Mouse (Mus musculus) limb, embryonic 11.5 days (tissue): Measurements from ENCODE around the gene Sap30l. TPM values are rescaled to one million over a fixed set of nuclear protein-coding genes. Genes with fewer than 3 reads are reported as not detected.

ENCODE experiments used
- ATAC-seq: fragments of 200-750 bp; cut with Nextera tagmentation; 2 replicates; pipeline ENCODE4 v1.8.0; 2017; ENCODE audit warnings: low read depth; ENCODE audit not compliant: insufficient number of reproducible peaks, low FRiP score, low TSS enrichment
- DNase-seq: peaks from one replicate; pipeline ENCODE4 v3.0.0-alpha.2; 2015; ENCODE audit warnings: low spot score
- H3K27ac ChIP-seq: fragments of 300-500 bp; sonication (generic); replicated peaks from 2 replicates; pipeline ENCODE4 v1.5.1; 2014; ENCODE audit warnings: low read depth, mild to moderate bottlenecking, low read length
- H3K27me3 ChIP-seq: fragments of 300-500 bp; sonication (generic); 2 replicates; pipeline ENCODE4 v1.6.1; 2014; ENCODE audit warnings: mild to moderate bottlenecking, low read length, mixed read lengths; ENCODE audit not compliant: control insufficient read depth, insufficient read depth
- H3K36me3 ChIP-seq: fragments of 300-500 bp; sonication (generic); 2 replicates; pipeline ENCODE4 v1.6.1; 2014; ENCODE audit warnings: mild to moderate bottlenecking, low read length, moderate library complexity, mixed read lengths; ENCODE audit not compliant: control insufficient read depth, insufficient read depth
- H3K4me1 ChIP-seq: fragments of 300-500 bp; sonication (generic); 2 replicates; pipeline ENCODE4 v1.6.1; 2014; ENCODE audit warnings: low read length, mixed read lengths; ENCODE audit not compliant: control insufficient read depth, insufficient read depth
- H3K4me2 ChIP-seq: fragments of 300-500 bp; sonication (generic); 2 replicates; pipeline ENCODE4 v1.6.1; 2014; ENCODE audit warnings: low read depth, mild to moderate bottlenecking, moderate library complexity; ENCODE audit not compliant: severe bottlenecking
- H3K4me3 ChIP-seq: fragments of 300-500 bp; sonication (generic); 2 replicates; pipeline ENCODE4 v1.5.1; 2014; ENCODE audit warnings: low read depth, low read length
- H3K9ac ChIP-seq: fragments of 300-500 bp; sonication (generic); 2 replicates; pipeline ENCODE4 v1.6.1; 2014; ENCODE audit warnings: mild to moderate bottlenecking, low read length
- H3K9me3 ChIP-seq: fragments of 300-500 bp; sonication (generic); 2 replicates; pipeline ENCODE4 v1.6.1; 2016; ENCODE audit warnings: low read length; ENCODE audit not compliant: control insufficient read depth
- WGBS: fragments of 180-500 bp; shearing (Covaris S2); extraction: QIAGEN DNeasy Blood & Tissue Kit; methylation state at CpG from one replicate; pipeline ENCODE4 v1.1.7; 2014; 5-methylcytosine and 5-hydroxymethylcytosine counted together
- polyA plus RNA-seq: library from polyadenylated mRNA; unstranded; fragments of >200 nt; fragmentation: Nextera tagmentation; extraction: Ambion mirVana; gene quantifications from 2 replicates; pipeline ENCODE4 v1.2.1, GENCODE M21; 2014

Gene Sap30l
- polyA plus RNA-seq, 1 experiment from 2014 or later: 14.1 TPM

GRCm38 (mm10) chr11:57801766-57802510 lies 501 bp downstream of the Sap30l start:
- Histone ChIP-seq H3K36me3 (peaks cover 2% of the 10 kb centered on the region; the same call in 1 of the 2 replicates), H3K27me3 (no peaks in the 10 kb centered on the region), H3K4me3 (peak overlapping the region; percentile 92), H3K27ac (no peak overlapping the region), H3K9ac (peak overlapping the region; percentile 87), H3K9me3 (no peaks in the 10 kb centered on the region), H3K4me1 (peaks cover 17% of the 10 kb centered on the region), H3K4me2 (peak overlapping the region; percentile 99)
- DNase-seq (peak; percentile 62), ATAC-seq (peak; percentile 61)
- WGBS: under 1% methylated on average over 73 of the region's 85 CpGs

GRCm38 (mm10) chr11:57802511-57802870 lies 1.1 kb downstream of the Sap30l start:
- DNase-seq: no peak
- Histone ChIP-seq H3K27me3 (no peaks in the 10 kb centered on the region), H3K4me2 (peak overlapping the region; percentile 99), H3K9me3 (no peaks in the 10 kb centered on the region), H3K9ac (peak overlapping the region; percentile 87), H3K36me3 (peaks cover 2% of the 10 kb centered on the region; the same call in 1 of the 2 replicates), H3K4me1 (peaks cover 17% of the 10 kb centered on the region), H3K27ac (no peak overlapping the region), H3K4me3 (peak overlapping the region; percentile 92)
- WGBS: under 1% methylated on average over 18 of the region's 18 CpGs
- no peak for ATAC-seq

GRCm38 (mm10) chr11:57805047-57805446 lies 3.6 kb downstream of the Sap30l start:
- Histone ChIP-seq H3K36me3 (peaks cover 7% of the 10 kb centered on the region), H3K9me3 (no peaks in the 10 kb centered on the region), H3K4me1 (peaks cover 17% of the 10 kb centered on the region), H3K27ac (no peak overlapping the region), H3K4me3 (no peak overlapping the region), H3K27me3 (no peaks in the 10 kb centered on the region), H3K4me2 (no peak overlapping the region), H3K9ac (no peak overlapping the region)
- DNase-seq (no peak), ATAC-seq (no peak)
- 60% methylated on average over 3 of the region's 3 CpGs for WGBS

- Histone ChIP-seq H3K9ac (no peak overlapping the region), H3K9me3 (no peaks in the 10 kb centered on the region), H3K27me3 (no peaks in the 10 kb centered on the region), H3K4me3 (no peak overlapping the region), H3K27ac (no peak overlapping the region), H3K4me2 (no peak overlapping the region), H3K4me1 (no peaks in the 10 kb centered on the region), H3K36me3 (peaks cover 5% of the 10 kb centered on the region; the same call in 1 of the 2 replicates)
- 95% methylated on average over 17 of the region's 17 CpGs for WGBS
- DNase-seq (no peak), ATAC-seq (no peak)
Observed at GRCm38 (mm10) chr11:57809017-57809731, 7.7 kb downstream of the Sap30l start.

- DNase-seq (no peak), ATAC-seq (no peak)
- H3K36me3 ChIP-seq: peaks cover 5% of the 10 kb centered on the region; the same call in 1 of the 2 replicates
- WGBS: 93% methylated on average over 8 of the region's 8 CpGs
- H3K4me1 ChIP-seq: no peaks in the 10 kb centered on the region
- H3K9ac ChIP-seq: no peak overlapping the region
- no peak overlapping the region for H3K4me3 ChIP-seq
- no peak overlapping the region for H3K27ac ChIP-seq
- no peaks in the 10 kb centered on the region for H3K9me3 ChIP-seq
- no peak overlapping the region for H3K4me2 ChIP-seq
- no peaks in the 10 kb centered on the region for H3K27me3 ChIP-seq
Observed at GRCm38 (mm10) chr11:57809732-57810098, 8.3 kb downstream of the Sap30l start.

- no peak overlapping the region for H3K27ac ChIP-seq
- H3K4me1 ChIP-seq: no peaks in the 10 kb centered on the region
- no peaks in the 10 kb centered on the region for H3K9me3 ChIP-seq
- no peak for ATAC-seq
- no peak overlapping the region for H3K4me2 ChIP-seq
- WGBS: 85% methylated on average over 7 of the region's 7 CpGs
- H3K36me3 ChIP-seq: peaks cover 5% of the 10 kb centered on the region; the same call in 1 of the 2 replicates
- no peak overlapping the region for H3K9ac ChIP-seq
- no peak for DNase-seq
- H3K4me3 ChIP-seq: no peak overlapping the region
- no peaks in the 10 kb centered on the region for H3K27me3 ChIP-seq
Observed at GRCm38 (mm10) chr11:57811006-57811405, 9.6 kb downstream of the Sap30l start.

GRCm38 (mm10) chr11:57812212-57812611 lies 10.8 kb downstream of the Sap30l start:
- Histone ChIP-seq H3K9me3 (no peaks in the 10 kb centered on the region), H3K9ac (no peak overlapping the region), H3K4me2 (no peak overlapping the region), H3K36me3 (peaks cover 5% of the 10 kb centered on the region; the same call in 1 of the 2 replicates), H3K4me3 (no peak overlapping the region), H3K4me1 (0 out of 2 replicates have a peak, but pooled peaks cover 3% of the 10 kb centered on the region), H3K27ac (no peak overlapping the region), H3K27me3 (no peaks in the 10 kb centered on the region)
- DNase-seq: no peak
- no peak for ATAC-seq
- WGBS: 95% methylated on average over 8 of the region's 8 CpGs

GRCm38 (mm10) chr11:57813641-57814040 lies 12.2 kb downstream of the Sap30l start:
- no peaks in the 10 kb centered on the region for H3K27me3 ChIP-seq
- no peak for ATAC-seq
- no peak overlapping the region for H3K4me2 ChIP-seq
- WGBS: 94% methylated on average over 3 of the region's 3 CpGs
- H3K9ac ChIP-seq: no peak overlapping the region
- no peaks in the 10 kb centered on the region for H3K9me3 ChIP-seq
- H3K27ac ChIP-seq: no peak overlapping the region
- peaks cover 3% of the 10 kb centered on the region; the same call in 1 of the 2 replicates for H3K36me3 ChIP-seq
- H3K4me1 ChIP-seq: 0 out of 2 replicates have a peak, but pooled peaks cover 3% of the 10 kb centered on the region
- no peak overlapping the region for H3K4me3 ChIP-seq
- no peak for DNase-seq
